ENCODE assay signal across 17 mouse cellular contexts in genomic region chr11:63369475-63369874, GRCm38 (mm10).
"Had no signal": no experiment of that assay in that cellular context is flagged by ENCODE, and none has a peak within 500 bp of the region (broad histone marks: within the 10 kb centered on the region; RNA-seq: fewer than 3 reads in every experiment).

No protein-coding gene starts in this region.

- DNase-seq: kidney, adult 11 months; kidney, adult 8-10 months; kidney, postnatal 10 days; kidney, postnatal 36 days; layer of hippocampus, postnatal 36 days; lung, adult 2 months; right cerebral cortex, postnatal 4 days; thymus, adult 2 months; thymus, postnatal 14 days; thymus, postnatal 4 days had no signal

- H3K9me3 ChIP-seq: intestine, embryonic 15.5 days; kidney, embryonic 15.5 days; midbrain, embryonic 12.5 days had no signal

- H3K4me3 ChIP-seq: intestine, embryonic 15.5 days; kidney, embryonic 15.5 days; left cerebral cortex, adult 2 months; midbrain, embryonic 12.5 days had no signal

- H3K36me3 ChIP-seq: intestine, embryonic 15.5 days; kidney, embryonic 15.5 days; midbrain, embryonic 12.5 days had no signal

- H3K27ac ChIP-seq: intestine, embryonic 15.5 days; kidney, embryonic 15.5 days; left cerebral cortex, adult 2 months; macrophage; midbrain, embryonic 12.5 days; stomach, postnatal 0 days had no signal

- H3K9ac ChIP-seq: intestine, embryonic 15.5 days; kidney, embryonic 15.5 days; midbrain, embryonic 12.5 days had no signal

- H3K4me1 ChIP-seq: intestine, embryonic 15.5 days; kidney, embryonic 15.5 days; midbrain, embryonic 12.5 days had no signal

- ATAC-seq: intestine, embryonic 15.5 days; midbrain, embryonic 16.5 days had no signal

- H3K4me2 ChIP-seq: intestine, embryonic 15.5 days; kidney, embryonic 15.5 days; midbrain, embryonic 12.5 days had no signal

- H3K27me3 ChIP-seq: intestine, embryonic 15.5 days; midbrain, embryonic 12.5 days had no signal
